24 mouse cellular contexts compared by ENCODE assay signal in the genomic region with DNA sequence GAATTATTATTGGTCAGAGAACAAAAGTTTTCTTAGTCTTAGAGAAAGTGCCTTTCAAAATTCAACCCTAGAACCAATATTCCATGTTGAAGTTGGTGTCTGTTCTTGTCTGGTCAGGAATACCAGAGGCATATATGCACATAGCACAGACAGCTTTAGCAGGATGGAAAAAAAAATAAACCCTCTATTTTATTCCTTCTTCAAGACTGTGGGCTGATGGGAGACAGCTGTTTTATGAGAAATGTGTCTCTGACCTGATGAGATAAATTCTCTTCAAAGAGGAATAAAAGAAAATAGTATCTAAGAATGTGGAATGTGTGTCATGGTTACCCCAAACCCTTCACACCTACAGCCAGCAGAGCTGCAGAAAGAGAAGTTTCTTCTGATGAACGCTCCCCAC.
DNase-seq lines count a peak whose midpoint lies in the region; ATAC-seq and TF ChIP-seq lines count a peak whose summit lies in the region.
"Had no signal": no experiment of that assay in that cellular context is flagged by ENCODE, and none has a peak within 500 bp of the region (broad histone marks: within the 10 kb centered on the region; RNA-seq: fewer than 3 reads in every experiment).

No protein-coding gene starts in this region.

- DNase-seq in kidney, postnatal 14 days: peak; percentile 8
- DNase-seq in kidney, adult 8-10 months: no peak
- peak; percentile 79 for DNase-seq in lung, embryonic 14.5 days
- no peak for DNase-seq in lung, postnatal 36 days
- DNase-seq in lung, postnatal 0 days (ENCODE audit: low spot score): peak; percentile 33
- DNase-seq in lung, postnatal 25 days (ENCODE audit: low spot score): no peak
- DNase-seq: adrenal gland, adult 2 months; adrenal gland, postnatal 10 days; adrenal gland, postnatal 25 days; cerebellum, adult 11 months; cerebellum, adult 18-20 months; cerebellum, adult 8-10 months; cerebellum, adult 9-11 months; cerebellum, postnatal 14 days; cerebellum, postnatal 36 days; embryo, embryonic 11 days had no signal

- ATAC-seq in kidney, embryonic 16.5 days (ENCODE audit: low FRiP score, low TSS enrichment): no peak
- ATAC-seq in kidney, embryonic 14.5 days (ENCODE audit: low FRiP score, low TSS enrichment): no peak
- ATAC-seq in lung, embryonic 14.5 days (ENCODE audit: insufficient read depth): peak; percentile 76; the same call in 1 of the 2 replicates
- ATAC-seq in lung, postnatal 0 days: no peak
- ATAC-seq: forebrain, embryonic 14.5 days had no signal

- peaks cover 13% of the 10 kb centered on the region for H3K4me1 ChIP-seq in kidney, embryonic 16.5 days (ENCODE audit: insufficient read depth, low read length)
- peaks cover 5% of the 10 kb centered on the region; the same call in 1 of the 2 replicates for H3K4me1 ChIP-seq in kidney, embryonic 14.5 days (ENCODE audit: control insufficient read depth, insufficient read depth, low read length)
- 0 out of 2 replicates have a peak, but pooled peaks cover 4% of the 10 kb centered on the region for H3K4me1 ChIP-seq in lung, embryonic 14.5 days (ENCODE audit: insufficient read depth)
- no peaks in the 10 kb centered on the region for H3K4me1 ChIP-seq in lung, postnatal 0 days (ENCODE audit: insufficient read depth, low read depth, low read length)

- peak overlapping the region; percentile 0; the same call in 1 of the 2 replicates for H3K27ac ChIP-seq in kidney, embryonic 16.5 days (ENCODE audit: low read length)
- no peak overlapping the region for H3K27ac ChIP-seq in kidney, embryonic 14.5 days (ENCODE audit: low read depth, low read length)
- no peak overlapping the region for H3K27ac ChIP-seq in lung, embryonic 14.5 days (ENCODE audit: low read depth)
- no peak overlapping the region for H3K27ac ChIP-seq in lung, postnatal 0 days (ENCODE audit: low read length)
- H3K27ac ChIP-seq: embryonic facial prominence, embryonic 13.5 days; embryonic facial prominence, embryonic 15.5 days; forebrain, embryonic 12.5 days had no signal

- no peaks in the 10 kb centered on the region for H3K9me3 ChIP-seq in kidney, embryonic 16.5 days (ENCODE audit: low read length)
- H3K9me3 ChIP-seq in kidney, embryonic 14.5 days (ENCODE audit: control insufficient read depth, low read length): no peaks in the 10 kb centered on the region
- no peaks in the 10 kb centered on the region for H3K9me3 ChIP-seq in lung, embryonic 14.5 days (ENCODE audit: low read depth, low read length)
- H3K9me3 ChIP-seq in lung, postnatal 0 days (ENCODE audit: low read length): no peaks in the 10 kb centered on the region
- H3K9me3 ChIP-seq: embryonic facial prominence, embryonic 13.5 days; embryonic facial prominence, embryonic 15.5 days; forebrain, embryonic 10.5 days; forebrain, embryonic 12.5 days had no signal

- no peak for TF ChIP-seq EP300 in lung, postnatal 0 days (IDR thresholded peaks at IDR 0.05)

- no peaks in the 10 kb centered on the region for H3K27me3 ChIP-seq in kidney, embryonic 16.5 days (ENCODE audit: insufficient read depth, low read length)
- no peaks in the 10 kb centered on the region for H3K27me3 ChIP-seq in kidney, embryonic 14.5 days (ENCODE audit: control insufficient read depth, insufficient read depth, low read length)
- H3K27me3 ChIP-seq in lung, embryonic 14.5 days (ENCODE audit: insufficient read depth, low read length): no peaks in the 10 kb centered on the region
- no peaks in the 10 kb centered on the region for H3K27me3 ChIP-seq in lung, postnatal 0 days (replicated peaks; ENCODE audit: insufficient read depth, low read length)
- H3K27me3 ChIP-seq: embryonic facial prominence, embryonic 13.5 days; embryonic facial prominence, embryonic 15.5 days had no signal

- WGBS in kidney, embryonic 16.5 days: 58% methylated on average over 1 of the region's 1 CpGs
- WGBS in kidney, embryonic 14.5 days: 60% methylated on average over 1 of the region's 1 CpGs
- 30% methylated on average over 1 of the region's 1 CpGs for WGBS in lung, embryonic 14.5 days
- 24% methylated on average over 1 of the region's 1 CpGs for WGBS in lung, postnatal 0 days

- H3K36me3 ChIP-seq in kidney, embryonic 16.5 days (ENCODE audit: insufficient read depth, low read length): no peaks in the 10 kb centered on the region
- no peaks in the 10 kb centered on the region for H3K36me3 ChIP-seq in kidney, embryonic 14.5 days (ENCODE audit: control insufficient read depth, insufficient read depth, low read length)
- no peaks in the 10 kb centered on the region for H3K36me3 ChIP-seq in lung, embryonic 14.5 days (ENCODE audit: insufficient read depth)
- H3K36me3 ChIP-seq in lung, postnatal 0 days (ENCODE audit: insufficient read depth, low read length): no peaks in the 10 kb centered on the region
- H3K36me3 ChIP-seq: embryonic facial prominence, embryonic 15.5 days; forebrain, embryonic 12.5 days had no signal

- H3K4me3 ChIP-seq in kidney, embryonic 16.5 days (ENCODE audit: low read length): no peak overlapping the region
- H3K4me3 ChIP-seq in kidney, embryonic 14.5 days (ENCODE audit: low read length): no peak overlapping the region
- H3K4me3 ChIP-seq in lung, embryonic 14.5 days (ENCODE audit: low read depth, low read length): no peak overlapping the region
- H3K4me3 ChIP-seq in lung, postnatal 0 days (ENCODE audit: low read depth, low read length): no peak overlapping the region
- H3K4me3 ChIP-seq: embryonic facial prominence, embryonic 13.5 days; embryonic facial prominence, embryonic 15.5 days; erythroblast, embryonic 14.5 days; forebrain, embryonic 10.5 days; forebrain, embryonic 12.5 days had no signal

- H3K4me2 ChIP-seq in kidney, embryonic 16.5 days (replicated peaks; ENCODE audit: low read depth, low read length): no peak overlapping the region
- H3K4me2 ChIP-seq in kidney, embryonic 14.5 days (replicated peaks; ENCODE audit: low read depth, low read length): no peak overlapping the region
- H3K4me2 ChIP-seq in lung, embryonic 14.5 days: no peak overlapping the region; the same call in 1 of the 2 replicates
- H3K4me2 ChIP-seq in lung, postnatal 0 days (replicated peaks; ENCODE audit: low read depth, low read length): no peak overlapping the region
- H3K4me2 ChIP-seq: embryonic facial prominence, embryonic 13.5 days; embryonic facial prominence, embryonic 15.5 days; forebrain, embryonic 12.5 days had no signal

- H3K9ac ChIP-seq in kidney, embryonic 16.5 days (replicated peaks; ENCODE audit: low read length): no peak overlapping the region
- H3K9ac ChIP-seq in kidney, embryonic 14.5 days (ENCODE audit: low read depth, low read length): no peak overlapping the region
- no peak overlapping the region for H3K9ac ChIP-seq in lung, embryonic 14.5 days
- H3K9ac ChIP-seq in lung, postnatal 0 days (replicated peaks; ENCODE audit: low read depth): no peak overlapping the region
- H3K9ac ChIP-seq: embryonic facial prominence, embryonic 13.5 days; embryonic facial prominence, embryonic 15.5 days; forebrain, embryonic 12.5 days had no signal

- TF ChIP-seq CTCF in lung, embryonic 14.5 days (IDR thresholded peaks at IDR 0.05; ENCODE audit: low read depth): no peak
- TF ChIP-seq CTCF in lung, postnatal 0 days (IDR thresholded peaks at IDR 0.05): no peak

Comparison
In these comparisons a context has a peak if more than half of its experiments do, and no peak if none do; other contexts are left out.
1. DNase-seq: peak in kidney, postnatal 14 days (single experiment), lung, embryonic 14.5 days (single experiment) and lung, postnatal 0 days (single experiment); none in kidney, adult 8-10 months (0 of 2), lung, postnatal 36 days (single experiment) and lung, postnatal 25 days (single experiment).